Mouse (Mus musculus) E14TG2a.4 (cell line): ENCODE measurements around the gene Mrpl19.

Source experiments
- H3K27me3 ChIP-seq: 2 replicates; pipeline ENCODE4 v1.6.1; 2014; ENCODE audit warnings: low read length, control low read depth; ENCODE audit not compliant: insufficient read depth
- H3K36me3 ChIP-seq: 2 replicates; pipeline ENCODE4 v1.6.1; 2014; ENCODE audit warnings: low read length, control low read depth; ENCODE audit not compliant: insufficient read depth
- H3K4me1 ChIP-seq: replicated peaks from 2 replicates; pipeline ENCODE4 v1.6.1; 2014; ENCODE audit warnings: low read depth, low read length, control low read depth
- H3K4me3 ChIP-seq: replicated peaks from 2 replicates; pipeline ENCODE4 v1.5.1; 2014; ENCODE audit warnings: mild to moderate bottlenecking, low read length
- H3K9me3 ChIP-seq: 2 replicates; pipeline ENCODE4 v1.6.1; 2014; ENCODE audit warnings: low read length, control low read depth
- CTCF ChIP-seq: conservative IDR thresholded peaks from 2 replicates; pipeline ENCODE4 v1.5.1; 2014; ENCODE audit warnings: low read length
- NANOG ChIP-seq: IDR thresholded peaks from 2 replicates; pipeline ENCODE4 v1.6.1; 2014; ENCODE audit warnings: borderline replicate concordance, low read length, mixed read lengths
- POU5F1 ChIP-seq: IDR thresholded peaks from 2 replicates; pipeline ENCODE4 v1.6.1; 2014; ENCODE audit warnings: low read length, borderline replicate concordance

Mrpl19 gene

DNA sequence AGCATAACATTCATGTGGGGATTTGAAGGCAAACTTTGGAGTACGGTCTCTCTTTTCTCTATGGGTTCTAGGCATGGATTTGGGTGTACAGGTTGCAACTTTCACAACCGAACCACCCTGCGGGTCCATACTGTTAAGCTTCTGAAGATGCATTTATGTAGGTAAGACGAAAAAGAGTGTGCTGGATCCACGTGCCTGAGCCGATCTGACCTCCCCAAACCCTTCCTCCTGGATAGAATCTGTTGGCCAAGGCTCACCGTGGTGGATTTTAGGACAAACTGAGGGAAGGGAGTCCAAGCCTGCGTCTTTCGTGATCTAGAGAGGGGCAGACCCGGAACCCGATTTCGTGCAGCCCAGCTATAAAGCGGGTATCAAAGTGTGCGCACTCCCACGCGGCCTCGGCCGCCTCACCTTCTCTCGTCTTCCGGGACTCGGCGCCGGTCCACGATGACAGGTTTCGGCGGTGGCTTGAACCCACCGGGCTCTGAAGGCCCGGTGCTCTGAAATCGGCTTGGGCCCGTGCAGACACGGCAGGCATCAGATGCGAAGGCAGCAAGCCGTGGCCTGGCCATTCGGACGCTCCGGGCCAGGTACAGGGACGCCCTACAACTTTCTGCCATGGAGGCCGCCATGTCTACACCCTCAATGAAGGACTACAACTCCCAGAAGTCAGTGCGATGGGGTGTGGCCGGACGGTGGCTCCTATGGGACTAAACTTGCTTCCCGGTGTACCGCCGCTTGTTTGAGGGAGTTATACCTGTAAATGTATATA, at the start of gene Mrpl19:
Mrpl19 (minus strand) TSS at position 663 of the 772 bp plus-strand sequence.
- H3K4me3 ChIP-seq = peak within 1 kb of the TSS; percentile 97
- H3K27me3 ChIP-seq = no peaks in the 10 kb centered on the region
- H3K36me3 ChIP-seq = peaks cover 40% of the 10 kb centered on the region
- TF ChIP-seq POU5F1 (no peak), CTCF (no peak), NANOG (no peak)
- H3K9me3 ChIP-seq = no peaks in the 10 kb centered on the region
- H3K4me1 ChIP-seq = peaks cover 29% of the 10 kb centered on the region

DNA sequence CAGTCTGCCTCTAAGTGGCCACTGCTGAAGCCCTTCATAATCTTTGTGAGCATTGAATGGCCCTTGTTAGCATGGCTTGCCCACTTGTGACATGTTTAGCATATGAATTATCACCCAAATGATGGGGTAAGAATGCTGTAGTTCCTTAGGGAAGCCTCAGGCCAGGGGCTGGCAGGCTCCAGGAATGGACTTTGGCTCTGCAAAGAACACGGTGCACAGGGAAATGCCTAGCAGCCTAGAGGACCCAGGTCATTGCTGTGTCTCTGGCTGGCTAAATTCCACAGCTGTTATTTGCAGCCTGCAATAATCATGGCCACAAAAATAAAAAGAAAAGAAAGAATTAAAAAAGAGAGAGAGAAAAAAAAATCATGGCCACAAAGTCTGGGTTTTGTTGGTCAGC, 46.6 kb upstream of the Mrpl19 start:
- TF ChIP-seq NANOG (no peak), CTCF (no peak), POU5F1 (no peak)
- no peaks in the 10 kb centered on the region for H3K27me3 ChIP-seq
- no peaks in the 10 kb centered on the region for H3K36me3 ChIP-seq
- H3K4me1 ChIP-seq = no peaks in the 10 kb centered on the region
- no peaks in the 10 kb centered on the region for H3K9me3 ChIP-seq
- no peak overlapping the region for H3K4me3 ChIP-seq

DNA sequence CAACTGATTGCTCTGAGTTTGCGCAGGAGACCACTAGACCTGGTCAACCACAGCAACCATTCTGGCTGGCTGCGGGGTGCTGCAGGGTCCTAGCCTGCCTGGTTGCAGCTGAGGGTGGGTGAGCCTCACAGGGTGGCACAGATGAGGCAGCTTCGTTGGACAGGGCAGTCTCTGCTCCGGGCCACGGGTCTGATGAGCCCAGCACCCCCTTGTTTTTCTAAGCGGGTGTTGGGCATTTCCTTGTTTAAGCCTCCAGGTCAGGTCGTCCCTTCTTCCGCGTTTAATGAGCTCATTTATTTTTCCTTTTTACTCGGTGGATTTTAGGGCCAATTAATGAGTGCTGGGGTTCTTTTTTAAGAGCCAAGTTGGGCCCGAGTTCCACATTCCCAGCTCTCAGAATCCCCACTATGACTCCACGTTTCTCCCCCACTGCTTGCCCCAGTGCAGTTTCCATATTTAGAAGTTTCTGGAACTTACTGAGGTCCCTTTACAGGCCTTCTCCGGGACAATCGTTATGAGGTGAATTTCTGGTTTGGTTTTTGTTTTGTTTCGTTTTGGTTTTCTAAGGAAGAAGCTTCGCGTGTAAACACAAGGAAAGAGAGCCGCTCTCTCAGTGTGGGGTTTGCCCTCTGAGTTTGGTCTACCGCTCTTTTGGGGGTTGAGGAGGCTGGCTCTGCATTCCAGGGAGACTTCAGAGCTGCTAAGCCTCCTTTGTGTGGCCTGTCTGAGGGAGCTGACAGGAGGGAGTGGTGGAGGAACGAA, 24.5 kb upstream of the Mrpl19 start:
- no peaks in the 10 kb centered on the region for H3K36me3 ChIP-seq
- H3K4me3 ChIP-seq = no peak overlapping the region
- H3K9me3 ChIP-seq = no peaks in the 10 kb centered on the region
- TF ChIP-seq POU5F1 (no peak), NANOG (no peak), CTCF (no peak)
- peaks cover 11% of the 10 kb centered on the region; the same call in 1 of the 2 replicates for H3K4me1 ChIP-seq
- H3K27me3 ChIP-seq = 0 out of 2 replicates have a peak, but pooled peaks cover 12% of the 10 kb centered on the region

DNA sequence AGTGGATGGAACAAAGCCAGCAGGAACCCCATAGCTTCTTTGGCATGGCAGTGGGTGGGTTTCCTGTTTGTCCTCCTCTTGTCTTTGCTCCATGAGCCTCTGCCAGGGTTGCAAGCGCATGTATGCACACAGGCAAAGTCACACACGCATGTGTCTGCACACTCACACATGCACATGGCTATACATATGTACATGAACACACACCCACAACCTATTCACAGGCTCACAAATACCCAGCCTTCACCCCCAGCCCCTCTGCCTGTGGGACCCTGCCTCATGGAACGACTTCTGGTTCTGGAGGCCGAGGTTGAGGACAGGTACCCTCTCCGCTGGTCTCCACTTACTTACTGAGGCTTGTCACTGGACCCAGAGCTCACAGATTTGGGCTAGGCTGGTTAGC, 22.6 kb upstream of the Mrpl19 start:
- TF ChIP-seq CTCF (no peak), NANOG (no peak)
- no peak overlapping the region for H3K4me3 ChIP-seq
- no peaks in the 10 kb centered on the region for H3K36me3 ChIP-seq
- H3K4me1 ChIP-seq = peaks cover 11% of the 10 kb centered on the region; the same call in 1 of the 2 replicates
- 0 out of 2 replicates have a peak, but pooled peaks cover 12% of the 10 kb centered on the region for H3K27me3 ChIP-seq
- H3K9me3 ChIP-seq = no peaks in the 10 kb centered on the region

DNA sequence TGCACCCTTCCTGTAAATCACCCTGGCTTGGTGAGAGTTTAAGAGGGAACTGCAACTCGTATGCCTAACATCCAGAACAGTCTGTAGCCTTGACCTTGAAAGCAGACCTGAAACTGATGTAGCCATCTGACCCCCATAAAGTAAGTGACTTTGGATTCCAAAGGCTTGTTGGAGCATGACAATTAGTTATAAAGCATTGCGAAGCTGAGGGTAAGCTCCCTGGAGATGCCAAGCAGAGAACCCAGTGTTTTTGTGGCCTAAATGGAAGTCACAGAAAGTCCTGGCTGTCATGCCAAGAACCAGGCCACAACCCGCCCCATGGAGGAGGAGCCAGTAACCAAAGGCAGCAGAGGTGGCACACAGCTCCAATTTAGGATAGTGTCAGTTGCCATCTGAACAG, 21.8 kb upstream of the Mrpl19 start:
- Histone ChIP-seq H3K27me3 (0 out of 2 replicates have a peak, but pooled peaks cover 12% of the 10 kb centered on the region), H3K4me1 (peaks cover 11% of the 10 kb centered on the region; the same call in 1 of the 2 replicates), H3K4me3 (no peak overlapping the region), H3K36me3 (no peaks in the 10 kb centered on the region), H3K9me3 (no peaks in the 10 kb centered on the region)
- TF ChIP-seq POU5F1 = no peak
- TF ChIP-seq NANOG = no peak
- no peak for TF ChIP-seq CTCF

DNA sequence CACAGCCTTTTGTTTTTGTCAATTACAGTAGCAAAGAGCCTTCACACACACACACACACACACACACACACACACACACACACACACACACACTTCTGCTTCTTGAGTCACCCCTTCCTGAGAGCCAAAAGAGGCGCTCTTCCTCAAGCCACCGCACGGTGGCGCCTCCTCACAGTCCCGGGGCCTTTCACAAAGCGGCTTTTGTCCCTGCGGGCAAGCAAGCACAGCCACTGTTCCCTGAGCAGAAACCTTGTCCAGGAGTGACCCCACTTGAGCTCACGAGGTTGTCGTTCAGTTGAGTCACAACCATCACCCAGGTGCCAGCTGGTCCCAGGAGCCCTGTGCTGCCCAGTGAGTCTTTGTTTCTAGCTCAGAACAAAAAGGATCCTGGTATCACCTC, 21.3 kb upstream of the Mrpl19 start:
- H3K4me1 ChIP-seq = peaks cover 11% of the 10 kb centered on the region; the same call in 1 of the 2 replicates
- TF ChIP-seq CTCF = peak; percentile 48
- TF ChIP-seq NANOG = no peak

DNA sequence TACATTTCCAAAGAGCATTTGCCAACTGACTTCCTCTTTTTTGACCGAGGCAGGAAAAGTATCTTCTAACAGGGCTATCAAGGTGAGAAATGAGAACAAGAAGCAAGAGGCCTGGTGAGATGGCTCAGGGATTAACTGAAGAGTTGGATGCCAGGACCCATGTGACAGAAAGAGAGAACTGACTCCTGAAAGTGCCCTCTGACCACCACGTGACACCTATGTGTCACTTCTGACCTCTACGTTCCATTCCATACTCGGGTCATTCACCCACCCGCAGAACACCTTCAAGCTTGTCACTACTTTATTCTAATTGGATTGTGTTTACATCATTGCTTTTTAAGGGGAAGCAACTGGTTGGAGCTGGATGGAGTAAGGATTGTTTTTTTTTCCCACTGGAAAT, 20.8 kb upstream of the Mrpl19 start:
- Histone ChIP-seq H3K36me3 (no peaks in the 10 kb centered on the region), H3K9me3 (no peaks in the 10 kb centered on the region), H3K4me3 (no peak overlapping the region), H3K4me1 (peaks cover 11% of the 10 kb centered on the region; the same call in 1 of the 2 replicates), H3K27me3 (0 out of 2 replicates have a peak, but pooled peaks cover 12% of the 10 kb centered on the region)
- no peak for TF ChIP-seq POU5F1
- no peak for TF ChIP-seq CTCF
- TF ChIP-seq NANOG = no peak

More for the DNA sequence above, 21.3 kb upstream of the Mrpl19 start:
- Histone ChIP-seq H3K4me3 (no peak overlapping the region), H3K9me3 (no peaks in the 10 kb centered on the region), H3K27me3 (0 out of 2 replicates have a peak, but pooled peaks cover 12% of the 10 kb centered on the region), H3K36me3 (no peaks in the 10 kb centered on the region)

DNA sequence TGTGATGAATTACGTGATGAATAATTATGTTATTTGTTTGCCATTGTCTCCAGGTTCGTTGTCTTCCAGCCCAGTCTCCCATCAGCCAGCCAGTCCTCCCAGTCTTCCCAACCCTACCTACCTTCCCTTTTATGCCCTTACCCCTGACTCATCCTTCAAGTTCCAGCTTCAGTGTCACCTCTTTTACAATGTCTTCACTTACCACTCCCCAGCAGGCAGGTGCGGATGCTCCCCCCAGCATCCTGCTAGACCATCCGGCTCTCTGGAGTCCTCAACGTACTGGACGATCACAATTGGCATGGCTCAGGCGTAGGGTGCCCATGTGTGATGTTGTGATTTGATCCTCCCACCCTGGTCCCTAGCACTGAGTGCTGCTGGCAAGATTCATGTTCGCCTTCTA, 20.4 kb upstream of the Mrpl19 start:
- Histone ChIP-seq H3K9me3 (no peaks in the 10 kb centered on the region), H3K27me3 (0 out of 2 replicates have a peak, but pooled peaks cover 8% of the 10 kb centered on the region), H3K4me1 (peaks cover 11% of the 10 kb centered on the region; the same call in 1 of the 2 replicates), H3K36me3 (no peaks in the 10 kb centered on the region), H3K4me3 (no peak overlapping the region)
- TF ChIP-seq POU5F1 = no peak
- no peak for TF ChIP-seq CTCF
- no peak for TF ChIP-seq NANOG
